Mouse (Mus musculus) CH12.LX (cell line): ENCODE data around the gene Apold1. TPM values are rescaled to one million over a fixed set of nuclear protein-coding genes. Genes with fewer than 3 reads are reported as not detected.

Experiments used
- DNase-seq: peaks from one replicate; pipeline ENCODE4 v3.0.0-alpha.2; 2013; ENCODE audit errors: extremely low read depth
- H3K27ac ChIP-seq: 2 replicates; pipeline ENCODE4 v1.5.1; 2012; ENCODE audit warnings: low read depth, mild to moderate bottlenecking, control low read depth, moderate library complexity; ENCODE audit not compliant: insufficient read depth
- H3K27me3 ChIP-seq: replicated peaks from 2 replicates; pipeline ENCODE3; 2012; ENCODE audit warnings: inconsistent platforms
- H3K36me3 ChIP-seq, 2 experiments: replicated peaks in 1 of 2; 2 replicates each; pipeline versions ENCODE3 to v1.6.1; 2012; ENCODE audit warnings: inconsistent platforms in 1 of 2, low read length in 1 of 2, mild to moderate bottlenecking in 1 of 2, mixed read lengths in 1 of 2, moderate library complexity in 1 of 2; ENCODE audit not compliant: control insufficient read depth in 1 of 2, insufficient read depth in 1 of 2
- H3K4me1 ChIP-seq, 2 experiments: 2 replicates each; pipeline ENCODE4 v1.6.1; 2012; ENCODE audit warnings: inconsistent platforms in 1 of 2, moderate library complexity in 1 of 2; ENCODE audit not compliant: insufficient read depth in 2 of 2, control insufficient read depth in 1 of 2
- H3K4me2 ChIP-seq: 2 replicates; pipeline ENCODE4 v1.6.1; 2012; ENCODE audit warnings: low read depth, mild to moderate bottlenecking, control low read depth; ENCODE audit not compliant: poor library complexity, insufficient read depth, severe bottlenecking
- H3K4me3 ChIP-seq, 3 experiments: fragments of 150-350 bp in 1 of 3; sonication (generic) in 1 of 3; replicated peaks in 1 of 3; 2 replicates each; pipeline versions ENCODE3 to v1.5.1; 2011 to 2012; ENCODE audit warnings: low read depth in 2 of 3, low read length in 2 of 3, mild to moderate bottlenecking in 2 of 3, moderate library complexity in 2 of 3, control low read depth in 1 of 3, improper control_type of control experiment in 1 of 3, inconsistent platforms in 1 of 3, mixed read lengths in 1 of 3; ENCODE audit not compliant: poor library complexity in 1 of 3
- H3K79me2 ChIP-seq: replicated peaks from 2 replicates; pipeline ENCODE4 v1.6.1; 2012; ENCODE audit warnings: mild to moderate bottlenecking, moderate library complexity; ENCODE audit not compliant: control insufficient read depth, poor library complexity, insufficient read depth, severe bottlenecking; ENCODE audit errors: extremely low read depth
- H3K9ac ChIP-seq: 2 replicates; pipeline ENCODE4 v1.6.1; 2012; ENCODE audit warnings: low read depth, mild to moderate bottlenecking, control low read depth, moderate library complexity; ENCODE audit not compliant: insufficient read depth
- H3K9me3 ChIP-seq: replicated peaks from 2 replicates; pipeline ENCODE3; 2012; ENCODE audit warnings: low read length, inconsistent platforms, mixed read lengths
- BHLHE40 ChIP-seq: IDR thresholded peaks from 2 replicates; pipeline ENCODE4 v1.6.1; 2011; ENCODE audit warnings: mild to moderate bottlenecking, low read depth, low read length, improper control_type of control experiment
- CHD1 ChIP-seq: IDR thresholded peaks from 2 replicates; pipeline ENCODE4 v1.6.1; 2012; ENCODE audit warnings: low read depth, low read length, improper control_type of control experiment, inconsistent platforms
- CHD2 ChIP-seq: IDR thresholded peaks from 2 replicates; pipeline ENCODE4 v1.6.1; 2011; ENCODE audit warnings: low read length, improper control_type of control experiment
- CTCF ChIP-seq, 2 experiments: IDR thresholded peaks in 1 of 2; conservative IDR thresholded peaks in 1 of 2; 2 replicates each; pipeline ENCODE4 v1.5.1; 2011 to 2012; ENCODE audit warnings: low read depth in 2 of 2, low read length in 2 of 2, improper control_type of control experiment in 1 of 2, inconsistent platforms in 1 of 2, mild to moderate bottlenecking in 1 of 2, moderate library complexity in 1 of 2
- E2F4 ChIP-seq: IDR thresholded peaks from 2 replicates; pipeline ENCODE4 v1.6.1; 2011; ENCODE audit warnings: low read depth, low read length, improper control_type of control experiment; ENCODE audit not compliant: insufficient replicate concordance
- GABPA ChIP-seq: IDR thresholded peaks from 2 replicates; pipeline ENCODE4 v1.6.1; 2012; ENCODE audit warnings: low read depth, low read length, improper control_type of control experiment, inconsistent platforms; ENCODE audit not compliant: insufficient replicate concordance
- HCFC1 ChIP-seq: IDR thresholded peaks from 2 replicates; pipeline ENCODE4 v1.6.1; 2012; ENCODE audit warnings: low read depth, mild to moderate bottlenecking, inconsistent platforms, low read length, improper control_type of control experiment
- JUN ChIP-seq: IDR thresholded peaks from 2 replicates; pipeline ENCODE4 v1.6.1; 2011; ENCODE audit warnings: low read depth, mild to moderate bottlenecking, low read length, improper control_type of control experiment, moderate library complexity; ENCODE audit not compliant: insufficient read depth
- JUND ChIP-seq: conservative IDR thresholded peaks from 2 replicates; pipeline ENCODE4 v1.6.1; 2011; ENCODE audit warnings: low read depth, low read length, improper control_type of control experiment
- KAT2A ChIP-seq: IDR thresholded peaks from 2 replicates; pipeline ENCODE4 v1.6.1; 2012; ENCODE audit warnings: low read length, improper control_type of control experiment, inconsistent platforms; ENCODE audit not compliant: insufficient replicate concordance
- MAX ChIP-seq: IDR thresholded peaks from 2 replicates; pipeline ENCODE4 v1.6.1; 2011; ENCODE audit warnings: low read length, improper control_type of control experiment
- MAZ ChIP-seq: IDR thresholded peaks from 2 replicates; pipeline ENCODE4 v1.6.1; 2012; ENCODE audit warnings: low read depth, mild to moderate bottlenecking, inconsistent platforms, low read length, improper control_type of control experiment, moderate library complexity
- MXI1 ChIP-seq: IDR thresholded peaks from 2 replicates; pipeline ENCODE4 v1.6.1; 2011; ENCODE audit warnings: mild to moderate bottlenecking, low read depth, low read length, improper control_type of control experiment
- MYC ChIP-seq: IDR thresholded peaks from 2 replicates; pipeline ENCODE4 v1.6.1; 2011; ENCODE audit warnings: low read depth, mild to moderate bottlenecking, improper control_type of control experiment, low read length
- NELFE ChIP-seq: IDR thresholded peaks from 2 replicates; pipeline ENCODE4 v1.6.1; 2011; ENCODE audit warnings: low read depth, low read length, improper control_type of control experiment
- NRF1 ChIP-seq: IDR thresholded peaks from 2 replicates; pipeline ENCODE4 v1.6.1; 2014; ENCODE audit warnings: low read depth, mild to moderate bottlenecking, inconsistent platforms, low read length, improper control_type of control experiment, moderate library complexity
- PAX5 ChIP-seq: IDR thresholded peaks from 2 replicates; pipeline ENCODE4 v1.6.1; 2012; ENCODE audit warnings: low read length, inconsistent platforms, mixed read lengths
- POLR2A ChIP-seq: IDR thresholded peaks from 2 replicates; pipeline ENCODE4 v1.6.1; 2011; ENCODE audit warnings: low read depth, mild to moderate bottlenecking, improper control_type of control experiment, low read length
- RAD21 ChIP-seq: IDR thresholded peaks from 2 replicates; pipeline ENCODE4 v1.6.1; 2011; ENCODE audit warnings: low read depth, mild to moderate bottlenecking, low read length, improper control_type of control experiment, moderate library complexity
- SIN3A ChIP-seq: IDR thresholded peaks from 2 replicates; pipeline ENCODE4 v1.6.1; 2012; ENCODE audit warnings: low read length, improper control_type of control experiment, inconsistent platforms
- TCF12 ChIP-seq: IDR thresholded peaks from 2 replicates; pipeline ENCODE4 v1.6.1; 2014; ENCODE audit warnings: low read depth, mild to moderate bottlenecking, inconsistent platforms, low read length, improper control_type of control experiment
- UBTF ChIP-seq: IDR thresholded peaks from 2 replicates; pipeline ENCODE4 v1.6.1; 2012; ENCODE audit warnings: low read depth, mild to moderate bottlenecking, inconsistent platforms, low read length, improper control_type of control experiment, moderate library complexity
- USF1 ChIP-seq: IDR thresholded peaks from 2 replicates; pipeline ENCODE4 v1.6.1; 2014; ENCODE audit warnings: low read depth, mild to moderate bottlenecking, inconsistent platforms, low read length, improper control_type of control experiment
- ZMIZ1 ChIP-seq: IDR thresholded peaks from 2 replicates; pipeline ENCODE4 v1.6.1; 2012; ENCODE audit warnings: low read depth, mild to moderate bottlenecking, inconsistent platforms, low read length, improper control_type of control experiment
- ZNF384 ChIP-seq: IDR thresholded peaks from 2 replicates; pipeline ENCODE4 v1.6.1; 2012; ENCODE audit warnings: low read depth, low read length, improper control_type of control experiment, inconsistent platforms
- dilution Hi-C: fragments of 300-500 bp; cut with MboI; formaldehyde crosslinking; loops from 2 replicates; pipeline ENCODE4 v1.14.3; 2020; ENCODE audit warnings: low sequenced_read_pairs; ENCODE audit not compliant: extremely low pct_unique_long_range_greater_than_20kb, extremely low pct_ligation_motif_present
- in situ Hi-C: fragments of 300-500 bp; cut with MboI; formaldehyde crosslinking; loops from 3 replicates; pipeline ENCODE4 v1.14.3; 2019; ENCODE audit warnings: low sequenced_read_pairs, low pct_ligation_motif_present, low pct_unique_long_range_greater_than_20kb, mixed read lengths
- polyA plus RNA-seq: library from polyadenylated mRNA; unstranded; fragments of >175 nt; gene quantifications from 2 replicates; pipeline ENCODE4 v1.2.1, GENCODE M21; 2012; ENCODE audit warnings: low read depth; ENCODE audit not compliant: insufficient read length
- total RNA-seq, 2 experiments: library from RNA; depleted of rRNA; stranded (reverse); fragments of 300-350 nt in 1 of 2; fragments of >200 nt in 1 of 2; gene quantifications; 2 replicates each; pipeline ENCODE4 v1.2.3; 2012 to 2014

The Apold1 gene
- total and polyA plus RNA-seq, 3 experiments, result 1.0 to 3.1 (median 2.7) TPM

DNA sequence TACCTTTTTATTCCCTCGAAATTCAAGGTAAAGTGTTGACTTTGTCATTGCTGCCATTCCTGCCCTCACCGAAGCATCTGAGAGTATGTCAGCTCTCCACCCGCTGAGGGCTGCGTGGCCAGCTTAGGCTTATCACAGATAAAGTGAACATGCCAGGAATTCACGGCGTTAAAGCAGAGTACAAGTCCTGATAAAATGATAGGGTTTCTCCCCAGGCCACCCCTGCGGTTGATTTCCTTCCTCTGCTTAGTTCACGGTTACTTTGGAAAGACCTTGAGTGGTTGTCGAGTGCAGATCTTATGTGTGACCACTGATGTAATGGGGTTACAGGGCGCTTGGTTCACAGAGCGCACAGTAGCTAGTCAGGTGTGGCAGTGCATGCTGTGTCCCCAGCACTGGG lies 35.7 kb downstream of the Apold1 start:
- Histone ChIP-seq H3K27me3 (no peaks in the 10 kb centered on the region), H3K4me3 (no peak overlapping the region), H3K9ac (no peak overlapping the region), H3K79me2 (peaks cover 8% of the 10 kb centered on the region), H3K27ac (no peak overlapping the region), H3K4me1 (peaks cover 0 to 5% of the 10 kb centered on the region in 2 experiments; a peak in 2 of 4 replicates), H3K4me2 (no peak overlapping the region), H3K36me3 (peaks cover 79 to 87% of the 10 kb centered on the region in 2 experiments), H3K9me3 (no peaks in the 10 kb centered on the region)
- TF ChIP-seq NELFE (no peak), MAX (no peak), E2F4 (no peak), ZNF384 (no peak), USF1 (no peak), SIN3A (no peak), HCFC1 (no peak), CHD1 (no peak), MAZ (no peak), CHD2 (no peak), CTCF (conservative IDR thresholded peaks at IDR 0.05 in 1 of 2, IDR thresholded peaks at IDR 0.05 in 1 of 2; ENCODE audit: low read depth in 2 of 2, low read length in 2 of 2) (no peak), JUND (no peak), KAT2A (no peak), JUN (no peak)
- DNase-seq, result no peak
- dilution Hi-C loops (no loop called here), in situ Hi-C loops (no loop called here)

DNA sequence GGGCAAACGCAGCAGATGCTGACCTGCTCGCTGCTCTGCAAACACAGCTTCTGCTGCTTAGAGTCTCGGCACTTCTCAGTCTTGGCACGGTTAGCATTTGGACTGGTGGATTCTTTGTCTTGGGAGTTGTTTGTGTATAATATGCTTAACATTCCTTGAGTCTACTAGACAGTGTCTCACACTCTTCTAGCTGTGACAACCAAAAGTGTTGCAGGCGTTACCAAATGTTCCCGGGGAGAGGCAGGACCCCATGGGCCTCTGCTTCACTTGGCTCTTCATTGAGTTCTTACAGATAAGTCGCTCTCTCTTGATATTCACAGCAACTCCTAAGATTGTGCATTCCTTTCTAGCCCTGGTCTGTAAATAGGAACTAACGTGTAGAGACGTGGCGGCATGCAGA lies 38.0 kb downstream of the Apold1 start:
- Histone ChIP-seq H3K4me2 (no peak overlapping the region), H3K9me3 (no peaks in the 10 kb centered on the region), H3K9ac (no peak overlapping the region), H3K27me3 (no peaks in the 10 kb centered on the region), H3K79me2 (no peaks in the 10 kb centered on the region), H3K36me3 (peaks cover 91 to 98% of the 10 kb centered on the region in 2 experiments), H3K4me3 (no peak overlapping the region), H3K4me1 (no peaks in the 10 kb centered on the region), H3K27ac (no peak overlapping the region)
- no peak for DNase-seq
- dilution Hi-C loops (no loop called here), in situ Hi-C loops (no loop called here)
- TF ChIP-seq TCF12 (no peak), GABPA (no peak), NELFE (no peak), E2F4 (no peak), NRF1 (no peak), JUN (no peak), PAX5 (no peak), BHLHE40 (no peak), MXI1 (no peak), JUND (no peak), ZMIZ1 (no peak), UBTF (no peak), MYC (no peak), POLR2A (no peak), CHD2 (no peak), ZNF384 (no peak), MAZ (no peak), RAD21 (no peak)
